Mouse (Mus musculus): ENCODE data around the gene Herc3.

DNA sequence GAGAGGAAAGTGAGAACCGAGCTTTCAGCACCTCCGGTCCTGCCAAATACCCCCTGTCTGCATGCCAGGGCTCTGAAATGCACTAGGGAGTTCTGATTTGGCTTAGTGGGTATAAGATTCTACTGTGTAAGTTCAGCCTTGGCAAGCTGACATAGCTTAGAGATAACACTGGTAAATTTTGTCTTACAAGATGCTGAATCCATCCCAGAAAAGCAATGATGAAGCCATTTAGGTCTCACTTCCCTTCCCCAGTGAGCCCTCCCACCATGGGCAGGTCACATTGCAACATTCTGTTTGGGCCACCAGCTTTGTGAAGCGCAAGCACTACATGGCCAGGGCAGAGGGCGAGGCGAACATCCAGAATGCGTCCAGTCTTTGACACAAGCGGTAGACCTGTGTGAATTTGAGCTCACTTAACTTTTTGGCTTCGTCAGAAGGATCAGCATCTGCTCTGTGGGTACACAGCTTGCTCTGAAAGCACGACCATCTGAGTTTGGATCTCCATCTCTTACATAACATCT is 98.7 kb downstream of the Herc3 start:
- TF ChIP-seq CTCF (IDR thresholded peaks at IDR 0.05; ENCODE audit: low read depth, low read length), result no peak
- no peak for TF ChIP-seq POLR2A (IDR thresholded peaks at IDR 0.05; ENCODE audit: borderline replicate concordance, low read depth, low read length)

Data from bone marrow macrophage, adult 2 months (primary cell).